Mouse (Mus musculus) stomach, embryonic 14.5 days (tissue): ENCODE measurements around the gene Cemip. TPM values are rescaled to one million over a fixed set of nuclear protein-coding genes. Genes with fewer than 3 reads are reported as not detected.

ENCODE experiments used
- ATAC-seq: fragments of 200-750 bp; cut with Nextera tagmentation; 2 replicates; pipeline ENCODE4 v1.8.0; 2017; ENCODE audit warnings: low read depth, moderate TSS enrichment; ENCODE audit not compliant: insufficient number of reproducible peaks, insufficient read depth, low FRiP score
- H3K27ac ChIP-seq: fragments of 300-500 bp; sonication (generic); 2 replicates; pipeline ENCODE4 v1.5.1; 2014; ENCODE audit warnings: mild to moderate bottlenecking, low read length, moderate library complexity, mixed read lengths
- H3K27me3 ChIP-seq: fragments of 300-500 bp; sonication (generic); 2 replicates; pipeline ENCODE4 v1.6.1; 2014; ENCODE audit warnings: low read length, control low read depth, mixed read lengths; ENCODE audit not compliant: control insufficient read depth, insufficient read depth
- H3K36me3 ChIP-seq: fragments of 300-500 bp; sonication (generic); 2 replicates; pipeline ENCODE4 v1.6.1; 2014; ENCODE audit warnings: mild to moderate bottlenecking, control low read depth, low read length, moderate library complexity, mixed read lengths; ENCODE audit not compliant: control insufficient read depth, insufficient read depth
- H3K4me1 ChIP-seq: fragments of 300-500 bp; sonication (generic); 2 replicates; pipeline ENCODE4 v1.6.1; 2014; ENCODE audit warnings: low read length, control low read depth, mixed read lengths; ENCODE audit not compliant: control insufficient read depth, insufficient read depth
- H3K4me2 ChIP-seq: fragments of 300-500 bp; sonication (generic); replicated peaks from 2 replicates; pipeline ENCODE4 v1.6.1; 2014; ENCODE audit warnings: low read depth, low read length, control low read depth
- H3K4me3 ChIP-seq: fragments of 300-500 bp; sonication (generic); 2 replicates; pipeline ENCODE4 v1.5.1; 2014; ENCODE audit warnings: low read depth, low read length, control low read depth
- H3K9ac ChIP-seq: fragments of 300-500 bp; sonication (generic); replicated peaks from 2 replicates; pipeline ENCODE4 v1.6.1; 2014; ENCODE audit warnings: low read depth, mild to moderate bottlenecking, control low read depth, low read length, moderate library complexity, mixed read lengths
- H3K9me3 ChIP-seq: fragments of 300-500 bp; sonication (generic); 2 replicates; pipeline ENCODE4 v1.6.1; 2016; ENCODE audit warnings: low read depth, low read length, control low read depth; ENCODE audit not compliant: control insufficient read depth
- WGBS: fragments of 180-500 bp; shearing (Covaris S2); extraction: QIAGEN DNeasy Blood & Tissue Kit; methylation state at CpG from one replicate; pipeline ENCODE4 v1.1.7; 2014; 5-methylcytosine and 5-hydroxymethylcytosine counted together
- polyA plus RNA-seq: library from polyadenylated mRNA; unstranded; fragments of >200 nt; fragmentation: Nextera tagmentation; extraction: Ambion mirVana; gene quantifications from 2 replicates; pipeline ENCODE4 v1.2.1, GENCODE M21; 2014

The Cemip gene
- polyA plus RNA-seq, 1 experiment from 2014 or later: 0.42 TPM

- H3K27ac ChIP-seq: no peak overlapping the region
- H3K9me3 ChIP-seq: no peaks in the 10 kb centered on the region
- no peak for ATAC-seq
- H3K27me3 ChIP-seq: peaks cover 18% of the 10 kb centered on the region
- no peak overlapping the region for H3K9ac ChIP-seq
- H3K4me2 ChIP-seq: no peak overlapping the region
- H3K4me3 ChIP-seq: no peak overlapping the region
- no peaks in the 10 kb centered on the region for H3K4me1 ChIP-seq
- 54% methylated on average over 3 of the region's 3 CpGs for WGBS
- no peaks in the 10 kb centered on the region for H3K36me3 ChIP-seq
Measured at GRCm38 (mm10) chr7:84088191-84088590, 1.9 kb upstream of the Cemip start.

- 4% methylated on average over 39 of the region's 39 CpGs for WGBS
- no peaks in the 10 kb centered on the region for H3K9me3 ChIP-seq
- H3K36me3 ChIP-seq: no peaks in the 10 kb centered on the region
- 0 out of 2 replicates have a peak, but pooled peaks have one; percentile 35 for ATAC-seq
- no peak overlapping the region for H3K27ac ChIP-seq
- H3K4me3 ChIP-seq: peak overlapping the region; percentile 35; the same call in 1 of the 2 replicates
- no peaks in the 10 kb centered on the region for H3K4me1 ChIP-seq
- H3K27me3 ChIP-seq: peaks cover 18% of the 10 kb centered on the region
- H3K4me2 ChIP-seq: peak overlapping the region; percentile 76
- H3K9ac ChIP-seq: no peak overlapping the region
Measured at GRCm38 (mm10) chr7:84085049-84085945, 1.0 kb downstream of the Cemip start.

DNA sequence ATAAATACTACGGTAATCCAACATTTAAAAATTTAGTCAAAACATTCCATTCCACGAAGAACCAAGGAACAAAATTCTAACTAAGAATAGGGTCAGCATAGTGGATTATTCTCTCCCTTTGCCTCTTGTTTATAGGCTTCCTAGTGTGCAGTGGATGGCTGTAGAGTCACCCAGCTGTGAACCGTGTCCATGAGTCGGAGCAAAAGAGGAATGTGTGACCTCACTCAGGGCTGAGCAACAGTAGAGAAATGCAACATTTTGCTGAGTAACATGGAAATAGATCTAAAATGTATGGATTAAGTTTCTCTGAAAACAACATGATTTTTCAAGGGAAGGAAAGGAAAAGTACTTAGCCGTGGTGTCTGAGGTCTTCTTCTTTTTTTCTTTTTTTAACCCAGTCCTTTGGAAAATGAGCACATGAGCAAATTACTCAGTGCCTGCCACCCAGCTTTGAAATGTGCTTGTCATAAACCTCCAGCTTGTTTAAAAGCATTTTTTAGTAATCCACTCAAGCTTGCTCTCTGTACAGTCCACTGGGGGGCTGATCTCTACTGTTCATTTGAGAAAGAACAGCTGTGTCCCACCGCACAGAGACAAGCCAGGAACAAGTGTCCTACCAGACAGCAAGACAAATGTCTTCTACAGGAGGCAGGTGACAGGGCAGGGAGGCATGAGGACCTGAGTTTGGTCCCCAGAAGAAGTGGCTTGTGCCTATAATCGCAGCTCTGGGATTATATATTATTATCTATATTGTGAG is 8.9 kb downstream of the Cemip start:
- no peak for ATAC-seq

GRCm38 (mm10) chr7:84074266-84074665 is 12.0 kb downstream of the Cemip start:
- H3K4me3 ChIP-seq: no peak overlapping the region
- WGBS: 46% methylated on average over 8 of the region's 8 CpGs
- H3K27ac ChIP-seq: no peak overlapping the region
- no peaks in the 10 kb centered on the region for H3K4me1 ChIP-seq
- H3K9ac ChIP-seq: no peak overlapping the region
- no peak overlapping the region for H3K4me2 ChIP-seq
- ATAC-seq: no peak
- H3K9me3 ChIP-seq: no peaks in the 10 kb centered on the region
- no peaks in the 10 kb centered on the region for H3K27me3 ChIP-seq
- H3K36me3 ChIP-seq: no peaks in the 10 kb centered on the region

More for the DNA sequence above, 8.9 kb downstream of the Cemip start:
- Histone ChIP-seq H3K9ac (no peak overlapping the region), H3K27me3 (no peaks in the 10 kb centered on the region), H3K9me3 (no peaks in the 10 kb centered on the region), H3K4me1 (no peaks in the 10 kb centered on the region), H3K36me3 (no peaks in the 10 kb centered on the region), H3K4me2 (no peak overlapping the region), H3K4me3 (no peak overlapping the region), H3K27ac (no peak overlapping the region)
- 50% methylated on average over 7 of the region's 7 CpGs for WGBS

DNA sequence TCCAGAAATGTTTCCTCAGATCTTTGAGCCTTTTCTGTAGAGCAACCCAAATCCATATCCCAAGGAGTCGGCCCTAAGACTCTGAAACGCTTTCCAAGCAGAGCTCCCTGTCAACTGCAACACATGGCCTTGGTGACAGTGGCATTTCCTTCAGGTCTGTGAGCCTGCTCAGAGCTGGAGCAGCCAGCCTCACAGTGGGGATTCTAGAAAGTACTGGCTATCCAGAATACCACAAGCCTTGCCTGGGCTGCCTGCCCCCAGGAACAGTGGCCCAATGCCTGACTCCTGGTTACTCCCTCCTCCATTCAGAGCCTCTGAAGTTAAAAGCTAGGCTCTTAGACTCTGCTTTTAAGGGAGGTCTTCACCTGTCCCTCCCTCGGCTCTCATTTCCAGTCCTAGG is 12.4 kb downstream of the Cemip start:
- no peak overlapping the region for H3K27ac ChIP-seq
- H3K9ac ChIP-seq: no peak overlapping the region
- no peaks in the 10 kb centered on the region for H3K36me3 ChIP-seq
- H3K4me2 ChIP-seq: no peak overlapping the region
- no peak for ATAC-seq
- no peaks in the 10 kb centered on the region for H3K4me1 ChIP-seq
- H3K4me3 ChIP-seq: no peak overlapping the region
- WGBS: 73% methylated on average over 3 of the region's 3 CpGs
- H3K9me3 ChIP-seq: no peaks in the 10 kb centered on the region
- H3K27me3 ChIP-seq: no peaks in the 10 kb centered on the region

GRCm38 (mm10) chr7:84068931-84069330 is 17.4 kb downstream of the Cemip start:
- no peak overlapping the region for H3K9ac ChIP-seq
- no peak overlapping the region for H3K4me2 ChIP-seq
- 81% methylated on average over 5 of the region's 5 CpGs for WGBS
- H3K27ac ChIP-seq: no peak overlapping the region
- H3K4me1 ChIP-seq: no peaks in the 10 kb centered on the region
- no peaks in the 10 kb centered on the region for H3K27me3 ChIP-seq
- no peaks in the 10 kb centered on the region for H3K36me3 ChIP-seq
- no peaks in the 10 kb centered on the region for H3K9me3 ChIP-seq
- H3K4me3 ChIP-seq: no peak overlapping the region
- ATAC-seq: no peak

DNA sequence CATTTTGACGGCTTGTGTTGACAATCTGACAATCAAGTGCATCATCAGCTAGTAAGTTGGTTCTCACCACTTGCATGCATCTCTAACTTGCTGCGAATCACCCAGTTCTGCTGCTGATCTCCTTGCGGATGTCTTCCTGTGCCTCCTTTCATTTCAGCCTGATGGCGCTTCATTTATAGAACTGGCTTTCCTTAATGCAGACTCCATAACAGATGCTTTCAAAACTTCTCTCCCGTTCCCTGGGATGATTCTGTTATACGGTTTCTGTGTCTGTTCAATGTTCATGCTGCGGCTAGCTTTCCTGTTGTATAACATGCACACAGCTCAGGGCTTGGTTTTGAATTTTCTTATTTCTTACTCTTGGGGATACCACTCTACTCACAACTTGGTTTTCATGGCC is 26.5 kb downstream of the Cemip start:
- H3K4me1 ChIP-seq: 0 out of 2 replicates have a peak, but pooled peaks cover 3% of the 10 kb centered on the region
- 88% methylated on average over 7 of the region's 7 CpGs for WGBS
- no peak overlapping the region for H3K27ac ChIP-seq

DNA sequence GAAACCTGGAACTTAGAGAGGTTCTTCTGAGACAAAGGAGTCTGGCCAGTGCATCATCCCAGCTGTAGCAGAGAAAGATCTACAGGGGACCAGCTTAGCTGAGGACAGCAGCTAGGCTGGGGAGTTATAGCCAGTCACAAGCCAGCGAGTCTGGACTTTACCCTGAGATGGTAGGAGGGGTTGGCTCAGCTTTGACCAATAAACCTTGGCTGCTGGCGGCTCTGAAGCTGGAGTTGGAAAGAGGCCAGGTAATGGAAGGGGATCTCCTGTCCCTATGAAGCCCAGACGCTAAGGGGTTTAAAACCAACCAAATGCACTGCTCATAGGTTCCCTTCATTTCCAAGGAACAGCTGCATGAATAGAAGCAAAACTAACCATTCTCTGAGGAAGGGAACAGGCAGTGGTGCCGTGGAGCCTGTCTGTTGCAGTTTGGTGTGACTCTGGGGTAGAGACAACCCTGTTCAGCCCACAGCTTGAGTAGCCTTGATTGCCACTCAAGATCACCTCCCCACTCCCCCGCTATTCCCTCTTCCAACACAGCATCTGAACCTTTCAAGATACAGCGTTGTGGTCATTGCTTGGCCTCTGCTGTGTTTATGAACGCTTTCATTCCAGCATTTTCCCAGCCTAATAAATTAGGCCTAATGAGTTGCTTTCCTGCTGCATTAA is 30.2 kb downstream of the Cemip start:
- WGBS: 59% methylated on average over 7 of the region's 7 CpGs
- Histone ChIP-seq H3K4me1 (0 out of 2 replicates have a peak, but pooled peaks cover 3% of the 10 kb centered on the region), H3K4me3 (no peak overlapping the region), H3K9me3 (no peaks in the 10 kb centered on the region), H3K27me3 (no peaks in the 10 kb centered on the region), H3K4me2 (no peak overlapping the region), H3K36me3 (no peaks in the 10 kb centered on the region), H3K9ac (no peak overlapping the region), H3K27ac (no peak overlapping the region)
- no peak for ATAC-seq

More for the DNA sequence above, 26.5 kb downstream of the Cemip start:
- Histone ChIP-seq H3K9ac (no peak overlapping the region), H3K9me3 (no peaks in the 10 kb centered on the region), H3K4me2 (no peak overlapping the region), H3K36me3 (no peaks in the 10 kb centered on the region), H3K4me3 (no peak overlapping the region), H3K27me3 (no peaks in the 10 kb centered on the region)
- ATAC-seq: no peak
